Mouse (Mus musculus) neutrophil, adult 65 days (primary cell): ENCODE data around the gene Slc48a1. TPM values are rescaled to one million over a fixed set of nuclear protein-coding genes. Genes with fewer than 3 reads are reported as not detected.

Source experiments
- total RNA-seq: library from RNA; stranded (reverse); gene quantifications from 2 replicates; pipeline ENCODE4 v1.2.4, GENCODE M21; 2023

The Slc48a1 gene
- 32.9 and 37.8 TPM in 2 replicates for total RNA-seq

DNA sequence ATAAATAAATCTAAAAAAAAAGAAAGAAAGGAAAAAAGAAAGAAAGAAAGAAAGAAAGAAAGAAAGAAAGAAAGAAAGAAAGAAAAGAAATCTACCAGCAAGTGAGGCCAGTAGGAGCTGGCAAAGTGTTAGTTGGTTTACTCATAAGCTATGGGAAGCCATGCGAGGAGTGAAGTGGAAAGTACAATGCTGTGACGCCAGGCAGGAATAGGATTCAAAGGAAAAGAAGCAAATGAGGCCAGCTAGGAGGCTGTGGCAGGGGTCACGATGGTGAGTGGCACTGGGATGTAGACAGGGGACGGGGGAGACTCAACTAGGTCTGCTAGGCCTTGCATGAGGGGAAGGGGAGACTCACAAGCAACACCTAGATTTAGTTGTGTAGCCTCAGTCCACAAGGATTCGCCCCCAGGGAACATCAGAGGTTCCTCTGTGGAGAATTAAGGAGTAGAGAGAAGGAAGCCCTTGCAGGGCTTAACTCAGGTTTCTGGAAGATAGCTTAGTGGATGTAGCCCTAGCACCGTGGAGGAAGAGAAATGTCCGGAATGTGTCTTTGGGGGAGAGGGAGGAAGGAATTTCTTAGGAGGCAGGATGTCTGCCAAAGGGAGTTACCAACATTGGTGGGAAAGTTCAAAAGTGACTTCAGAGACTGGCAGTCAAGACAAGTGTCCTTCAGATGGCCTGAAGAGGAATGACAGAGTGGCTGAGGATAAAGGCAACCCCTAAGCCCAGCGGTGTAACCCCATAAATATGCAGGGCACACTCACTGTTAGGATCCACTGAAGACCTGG is at the start of gene Slc48a1:
Slc48a1 (plus strand) TSS at position 210 of the 788 bp plus-strand sequence.

DNA sequence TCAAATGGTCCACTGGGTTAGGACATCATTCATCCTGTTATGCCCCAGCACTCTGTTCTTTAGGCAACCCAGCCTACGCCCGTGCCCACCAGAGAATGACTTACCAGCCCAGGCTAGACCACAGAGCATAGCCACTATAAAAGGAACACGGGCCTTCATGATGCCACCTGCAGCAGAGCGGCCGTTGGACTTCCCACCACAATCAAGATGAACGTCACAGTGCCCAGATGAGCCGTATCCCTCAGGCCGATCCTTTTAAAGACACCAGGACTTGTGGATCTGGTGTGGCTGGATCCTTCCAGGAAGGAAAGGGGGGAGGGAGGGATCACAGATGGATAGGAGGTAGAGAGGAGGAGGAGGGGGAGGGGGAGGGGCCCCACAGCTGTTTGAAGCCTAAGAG is 47.2 kb upstream of the Slc48a1 start, which contains the start of gene Endou:
Endou (minus strand) TSS at position 229 of the 400 bp plus-strand sequence.

GRCm38 (mm10) chr15:97767280-97768186 is 10.8 kb upstream of the Slc48a1 start, which contains the start of gene Rapgef3:
TSS of gene Rapgef3 (minus strand) at chr15:97767972.

Other genes with a start within 250 kb of the Slc48a1 start
- gene Rpap3, start 72.7 kb upstream of the Slc48a1 start, total RNA-seq: 3.7 and 3.9 TPM in 2 replicates
- 0.23 TPM in 1 of 2 replicates, not detected in the other for gene Endou, start 47.2 kb upstream of the Slc48a1 start, total RNA-seq
- 5.3 and 6.1 TPM in 2 replicates for gene Rapgef3, start 10.5 kb upstream of the Slc48a1 start, total RNA-seq
- gene Hdac7, start 66.0 kb downstream of the Slc48a1 start, total RNA-seq: 13.6 and 19.0 TPM in 2 replicates
- 1.2 and 1.3 TPM in 2 replicates for gene Vdr, start 132.1 kb downstream of the Slc48a1 start, total RNA-seq
- gene Tmem106c, start 185.7 kb downstream of the Slc48a1 start, total RNA-seq: 7.5 and 12.2 TPM in 2 replicates
- gene Col2a1, start 226.2 kb downstream of the Slc48a1 start, total RNA-seq: 1.7 and 1.8 TPM in 2 replicates